Mouse (Mus musculus) kidney, postnatal 0 days (tissue): ENCODE measurements at regions not wholly inside any gene's neighbourhood (a gene's known extent, or its start where the extent isn't known, plus 50 kb on each side); places are given as distances from the start of the nearest gene placed in this dataset.

ENCODE experiments used
- ATAC-seq: fragments of 200-750 bp; cut with Nextera tagmentation; replicated peaks from 2 replicates; pipeline ENCODE4 v1.8.0; 2017; ENCODE audit warnings: low read depth, moderate number of reproducible peaks, moderate TSS enrichment, moderate library complexity; ENCODE audit not compliant: low FRiP score
- DNase-seq: peaks from one replicate; pipeline ENCODE4 v3.0.0-alpha.2; 2016; ENCODE audit warnings: low spot score
- H3K27ac ChIP-seq: fragments of 300-500 bp; sonication (generic); 2 replicates; pipeline ENCODE4 v1.5.1; 2014; ENCODE audit warnings: mild to moderate bottlenecking
- H3K27me3 ChIP-seq: fragments of 300-500 bp; sonication (generic); 2 replicates; pipeline ENCODE4 v1.6.1; 2014; ENCODE audit warnings: low read length, mixed read lengths; ENCODE audit not compliant: insufficient read depth
- H3K36me3 ChIP-seq: fragments of 300-500 bp; sonication (generic); 2 replicates; pipeline ENCODE4 v1.6.1; 2014; ENCODE audit warnings: low read length, mixed read lengths; ENCODE audit not compliant: insufficient read depth
- H3K4me1 ChIP-seq: fragments of 300-500 bp; sonication (generic); replicated peaks from 2 replicates; pipeline ENCODE4 v1.6.1; 2014; ENCODE audit warnings: antibody characterized with exemption, low read length, mixed read lengths; ENCODE audit not compliant: insufficient read depth
- H3K4me2 ChIP-seq: fragments of 300-500 bp; sonication (generic); 2 replicates; pipeline ENCODE4 v1.6.1; 2014; ENCODE audit warnings: mild to moderate bottlenecking, low read length, moderate library complexity, mixed read lengths
- H3K4me3 ChIP-seq: fragments of 300-500 bp; sonication (generic); replicated peaks from 2 replicates; pipeline ENCODE4 v1.5.1; 2014; ENCODE audit warnings: low read depth, low read length
- H3K9ac ChIP-seq: fragments of 300-500 bp; sonication (generic); 2 replicates; pipeline ENCODE4 v1.6.1; 2014; ENCODE audit warnings: low read depth, low read length
- H3K9me3 ChIP-seq: fragments of 300-500 bp; sonication (generic); replicated peaks from 2 replicates; pipeline ENCODE4 v1.6.1; 2016; ENCODE audit warnings: low read length, inconsistent platforms, mixed read lengths
- CTCF ChIP-seq: IDR thresholded peaks from 2 replicates; pipeline ENCODE4 v1.5.1; 2016; ENCODE audit warnings: antibody characterized with exemption, low read depth, mild to moderate bottlenecking, moderate library complexity
- WGBS: fragments of 180-500 bp; shearing (Covaris S2); extraction: QIAGEN DNeasy Blood & Tissue Kit; methylation state at CpG from one replicate; pipeline ENCODE4 v1.1.7; 2014; 5-methylcytosine and 5-hydroxymethylcytosine counted together

- Histone ChIP-seq H3K36me3 (no peaks in the 10 kb centered on the region), H3K4me3 (no peak overlapping the region), H3K4me1 (no peaks in the 10 kb centered on the region), H3K9ac (no peak overlapping the region), H3K27me3 (no peaks in the 10 kb centered on the region), H3K9me3 (no peaks in the 10 kb centered on the region), H3K27ac (no peak overlapping the region), H3K4me2 (no peak overlapping the region)
- TF ChIP-seq CTCF: no peak
- DNase-seq (no peak), ATAC-seq (no peak)
- WGBS: 78% methylated on average over 5 of the region's 5 CpGs
Measured at GRCm38 (mm10) chr6:127207308-127207707, 55.3 kb upstream of the Ccnd2 start.

- Histone ChIP-seq H3K27me3 (no peaks in the 10 kb centered on the region), H3K27ac (no peak overlapping the region), H3K4me2 (no peak overlapping the region), H3K4me3 (no peak overlapping the region), H3K4me1 (no peaks in the 10 kb centered on the region), H3K36me3 (no peaks in the 10 kb centered on the region), H3K9me3 (no peaks in the 10 kb centered on the region), H3K9ac (no peak overlapping the region)
- ATAC-seq (no peak), DNase-seq (no peak)
- no peak for TF ChIP-seq CTCF
- WGBS: 90% methylated on average over 3 of the region's 3 CpGs
Measured at GRCm38 (mm10) chr6:127213355-127213754, 61.4 kb upstream of the Ccnd2 start.

GRCm38 (mm10) chr6:127215915-127216314 is 63.9 kb upstream of the Ccnd2 start:
- WGBS: 50% methylated on average over 4 of the region's 4 CpGs
- Histone ChIP-seq H3K27me3 (no peaks in the 10 kb centered on the region), H3K4me3 (no peak overlapping the region), H3K27ac (no peak overlapping the region), H3K4me2 (no peak overlapping the region), H3K9ac (no peak overlapping the region), H3K9me3 (no peaks in the 10 kb centered on the region), H3K4me1 (no peaks in the 10 kb centered on the region), H3K36me3 (no peaks in the 10 kb centered on the region)
- DNase-seq (no peak), ATAC-seq (no peak)
- TF ChIP-seq CTCF: no peak

GRCm38 (mm10) chr6:127218634-127219445 is 66.8 kb upstream of the Ccnd2 start:
- no peak for TF ChIP-seq CTCF
- H3K27me3 ChIP-seq: no peaks in the 10 kb centered on the region
- no peak for DNase-seq
- H3K27ac ChIP-seq: no peak overlapping the region
- WGBS: 67% methylated on average over 17 of the region's 17 CpGs
- H3K4me1 ChIP-seq: no peaks in the 10 kb centered on the region
- H3K4me2 ChIP-seq: no peak overlapping the region
- H3K9ac ChIP-seq: no peak overlapping the region
- H3K4me3 ChIP-seq: no peak overlapping the region
- ATAC-seq: no peak
- H3K36me3 ChIP-seq: no peaks in the 10 kb centered on the region
- no peaks in the 10 kb centered on the region for H3K9me3 ChIP-seq

- Histone ChIP-seq H3K4me2 (no peak overlapping the region), H3K9me3 (no peaks in the 10 kb centered on the region), H3K27ac (no peak overlapping the region), H3K4me3 (no peak overlapping the region), H3K9ac (no peak overlapping the region), H3K27me3 (no peaks in the 10 kb centered on the region), H3K36me3 (no peaks in the 10 kb centered on the region), H3K4me1 (no peaks in the 10 kb centered on the region)
- TF ChIP-seq CTCF: no peak
- DNase-seq (no peak), ATAC-seq (no peak)
- 66% methylated on average over 7 of the region's 7 CpGs for WGBS
Measured at GRCm38 (mm10) chr6:127219446-127219802, 67.4 kb upstream of the Ccnd2 start.

GRCm38 (mm10) chr6:127226242-127226983 is 74.4 kb upstream of the Ccnd2 start:
- Histone ChIP-seq H3K9ac (no peak overlapping the region), H3K9me3 (no peaks in the 10 kb centered on the region), H3K4me1 (no peaks in the 10 kb centered on the region), H3K4me3 (no peak overlapping the region), H3K36me3 (no peaks in the 10 kb centered on the region), H3K27me3 (no peaks in the 10 kb centered on the region), H3K27ac (no peak overlapping the region), H3K4me2 (no peak overlapping the region)
- DNase-seq (no peak), ATAC-seq (no peak)
- WGBS: 39% methylated on average over 5 of the region's 5 CpGs
- TF ChIP-seq CTCF: no peak
